Mouse (Mus musculus): Measurements from ENCODE around the gene Cdyl. TPM values are rescaled to one million over a fixed set of nuclear protein-coding genes. Genes with fewer than 3 reads are reported as not detected.

The Cdyl gene
- total and polyA plus RNA-seq, 2 experiments from 2014 or later: 4.2 to 7.8 TPM

DNA sequence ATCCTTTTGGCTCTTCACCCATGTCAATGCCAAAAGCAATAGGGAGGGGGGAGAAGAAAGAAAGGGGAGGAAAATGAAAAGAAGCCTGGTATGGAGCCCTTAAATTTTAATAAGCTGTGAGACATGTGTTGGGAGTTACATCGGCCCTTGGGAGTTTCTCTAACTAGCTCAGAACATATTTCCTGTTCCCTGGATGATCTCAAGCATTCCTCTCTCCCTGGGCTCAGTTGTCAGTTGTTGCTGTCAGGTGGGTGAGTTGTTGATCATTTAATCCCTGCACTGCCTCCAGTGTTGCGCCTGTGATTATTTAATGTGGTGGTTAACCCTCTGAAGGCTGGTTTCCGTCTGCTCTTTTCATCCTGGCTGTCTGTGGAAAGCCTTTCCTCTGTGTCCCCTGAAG is 185.7 kb downstream of the Cdyl start:
- Histone ChIP-seq H3K4me1 (ENCODE audit: insufficient read depth) (no peaks in the 10 kb centered on the region), H3K9ac (no peak overlapping the region), H3K27me3 (ENCODE audit: insufficient read depth, low read length) (no peaks in the 10 kb centered on the region), H3K4me2 (ENCODE audit: low read depth) (no peak overlapping the region), H3K9me3 (ENCODE audit: low read length) (no peaks in the 10 kb centered on the region), H3K4me3 (ENCODE audit: low read depth, low read length) (no peak overlapping the region), H3K36me3 (ENCODE audit: insufficient read depth) (no peaks in the 10 kb centered on the region), H3K27ac (ENCODE audit: low read depth, low read length) (no peak overlapping the region)
- 72% methylated on average over 3 of the region's 3 CpGs for WGBS
- ATAC-seq (no peak), DNase-seq (no peak)
- no peak for TF ChIP-seq CTCF (IDR thresholded peaks at IDR 0.05; ENCODE audit: low read depth)

- no peak overlapping the region for H3K27ac ChIP-seq (ENCODE audit: low read depth, low read length)
- no peak overlapping the region for H3K4me3 ChIP-seq (ENCODE audit: low read depth, low read length)
- no peak for DNase-seq
- WGBS: 78% methylated on average over 3 of the region's 3 CpGs
- no peaks in the 10 kb centered on the region for H3K9me3 ChIP-seq (ENCODE audit: low read length)
- H3K4me2 ChIP-seq (ENCODE audit: low read depth): no peak overlapping the region
- no peaks in the 10 kb centered on the region for H3K36me3 ChIP-seq (ENCODE audit: insufficient read depth)
- no peak for ATAC-seq
- no peak overlapping the region for H3K9ac ChIP-seq
- H3K27me3 ChIP-seq (ENCODE audit: insufficient read depth, low read length): no peaks in the 10 kb centered on the region
- TF ChIP-seq CTCF (IDR thresholded peaks at IDR 0.05; ENCODE audit: low read depth): no peak
- no peaks in the 10 kb centered on the region for H3K4me1 ChIP-seq (ENCODE audit: insufficient read depth)
Measured at GRCm38 (mm10) chr13:35848694-35849093, 189.1 kb downstream of the Cdyl start.

DNA sequence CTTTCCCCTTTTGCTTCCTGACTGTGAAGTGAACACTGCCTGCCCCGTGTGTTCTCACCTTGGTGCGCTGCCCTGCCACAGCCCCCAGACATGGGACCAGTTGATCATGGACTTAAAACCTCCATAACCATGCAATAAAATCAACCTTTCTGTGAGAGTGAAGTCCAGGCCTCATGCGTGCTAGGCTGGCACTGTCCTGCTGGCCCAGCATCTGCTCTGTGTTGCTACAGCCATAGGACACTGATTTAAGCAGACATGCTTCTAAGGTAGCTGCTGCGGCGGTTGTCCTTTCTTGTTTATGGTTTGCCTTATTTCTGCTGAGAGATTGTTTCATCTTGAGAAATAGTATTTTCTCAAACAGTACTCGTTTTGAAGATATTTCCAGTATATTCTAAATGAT is 191.9 kb downstream of the Cdyl start:
- no peaks in the 10 kb centered on the region for H3K27me3 ChIP-seq (ENCODE audit: insufficient read depth, low read length)
- TF ChIP-seq CTCF (IDR thresholded peaks at IDR 0.05; ENCODE audit: low read depth): no peak
- WGBS: 97% methylated on average over 6 of the region's 6 CpGs
- 0 out of 2 replicates have a peak, but pooled peaks cover under 1% of the 10 kb centered on the region for H3K36me3 ChIP-seq (ENCODE audit: insufficient read depth)
- no peaks in the 10 kb centered on the region for H3K4me1 ChIP-seq (ENCODE audit: insufficient read depth)
- no peak overlapping the region for H3K9ac ChIP-seq
- H3K4me2 ChIP-seq (ENCODE audit: low read depth): no peak overlapping the region
- H3K27ac ChIP-seq (ENCODE audit: low read depth, low read length): no peak overlapping the region
- no peak for ATAC-seq
- no peak overlapping the region for H3K4me3 ChIP-seq (ENCODE audit: low read depth, low read length)
- H3K9me3 ChIP-seq (ENCODE audit: low read length): no peaks in the 10 kb centered on the region
- no peak for DNase-seq

GRCm38 (mm10) chr13:35852851-35853575 is 193.4 kb downstream of the Cdyl start:
- H3K36me3 ChIP-seq (ENCODE audit: insufficient read depth): 0 out of 2 replicates have a peak, but pooled peaks cover 4% of the 10 kb centered on the region
- DNase-seq (no peak), ATAC-seq (no peak)
- H3K4me2 ChIP-seq (ENCODE audit: low read depth): no peak overlapping the region
- no peak overlapping the region for H3K27ac ChIP-seq (ENCODE audit: low read depth, low read length)
- no peak for TF ChIP-seq CTCF (IDR thresholded peaks at IDR 0.05; ENCODE audit: low read depth)
- no peaks in the 10 kb centered on the region for H3K27me3 ChIP-seq (ENCODE audit: insufficient read depth, low read length)
- no peak overlapping the region for H3K9ac ChIP-seq
- H3K4me3 ChIP-seq (ENCODE audit: low read depth, low read length): no peak overlapping the region
- whole genome bisulfite sequencing: 69% methylated on average over 2 of the region's 2 CpGs
- H3K4me1 ChIP-seq (ENCODE audit: insufficient read depth): no peaks in the 10 kb centered on the region
- H3K9me3 ChIP-seq (ENCODE audit: low read length): no peaks in the 10 kb centered on the region

DNA sequence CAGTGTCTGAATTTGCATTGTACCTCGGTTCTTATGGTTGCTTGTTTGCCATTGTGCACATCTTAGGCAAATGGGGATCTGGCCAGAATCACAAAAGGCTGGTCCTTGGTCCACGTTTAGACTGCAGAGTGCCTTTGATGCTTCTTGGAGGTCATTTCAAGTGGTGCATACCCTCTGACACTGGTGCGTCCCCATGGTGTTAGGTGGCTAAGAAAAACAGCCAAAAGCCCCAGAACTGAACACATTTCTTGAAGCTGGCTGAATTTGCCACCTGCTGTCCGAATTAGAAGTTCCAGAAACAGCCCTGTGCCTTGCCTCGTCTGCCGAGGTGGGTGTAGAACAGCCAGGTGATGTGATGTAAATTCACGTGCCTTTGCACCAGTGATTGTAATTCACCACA is 197.9 kb downstream of the Cdyl start:
- Histone ChIP-seq H3K4me3 (ENCODE audit: low read depth, low read length) (no peak overlapping the region), H3K9ac (no peak overlapping the region), H3K27ac (ENCODE audit: low read depth, low read length) (no peak overlapping the region), H3K4me1 (ENCODE audit: insufficient read depth) (no peaks in the 10 kb centered on the region), H3K27me3 (ENCODE audit: insufficient read depth, low read length) (no peaks in the 10 kb centered on the region), H3K9me3 (ENCODE audit: low read length) (no peaks in the 10 kb centered on the region), H3K36me3 (ENCODE audit: insufficient read depth) (0 out of 2 replicates have a peak, but pooled peaks cover 4% of the 10 kb centered on the region), H3K4me2 (ENCODE audit: low read depth) (no peak overlapping the region)
- DNase-seq (no peak), ATAC-seq (no peak)
- WGBS: 76% methylated on average over 7 of the region's 7 CpGs
- TF ChIP-seq CTCF (IDR thresholded peaks at IDR 0.05; ENCODE audit: low read depth): no peak

DNA sequence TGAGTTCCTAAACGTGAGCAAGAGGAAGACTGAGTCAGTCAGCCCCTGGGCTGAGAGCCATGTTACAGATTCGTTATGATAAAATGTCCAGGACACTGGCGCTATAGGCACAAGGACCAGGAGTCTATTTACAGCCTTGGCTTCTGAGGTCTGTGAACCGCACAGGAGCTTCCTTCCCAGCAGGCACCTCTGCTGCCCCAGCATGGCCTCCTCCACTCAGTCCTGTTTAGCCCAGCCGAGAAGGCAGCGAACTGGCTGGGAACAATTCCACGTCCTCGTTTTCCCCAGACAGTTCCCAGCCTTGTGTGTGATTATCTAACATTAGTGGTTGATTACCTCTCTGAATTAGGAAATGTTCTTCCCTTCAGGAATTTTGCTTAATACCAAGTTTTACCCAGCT is 201.3 kb downstream of the Cdyl start:
- no peaks in the 10 kb centered on the region for H3K4me1 ChIP-seq (ENCODE audit: insufficient read depth)
- no peaks in the 10 kb centered on the region for H3K9me3 ChIP-seq (ENCODE audit: low read length)
- ATAC-seq (no peak), DNase-seq (no peak)
- H3K36me3 ChIP-seq (ENCODE audit: insufficient read depth): 0 out of 2 replicates have a peak, but pooled peaks cover 4% of the 10 kb centered on the region
- WGBS: 51% methylated on average over 8 of the region's 8 CpGs
- TF ChIP-seq CTCF (IDR thresholded peaks at IDR 0.05; ENCODE audit: low read depth): no peak
- no peak overlapping the region for H3K4me3 ChIP-seq (ENCODE audit: low read depth, low read length)
- H3K9ac ChIP-seq: no peak overlapping the region
- H3K27ac ChIP-seq (ENCODE audit: low read depth, low read length): no peak overlapping the region
- H3K27me3 ChIP-seq (ENCODE audit: insufficient read depth, low read length): no peaks in the 10 kb centered on the region
- no peak overlapping the region for H3K4me2 ChIP-seq (ENCODE audit: low read depth)

DNA sequence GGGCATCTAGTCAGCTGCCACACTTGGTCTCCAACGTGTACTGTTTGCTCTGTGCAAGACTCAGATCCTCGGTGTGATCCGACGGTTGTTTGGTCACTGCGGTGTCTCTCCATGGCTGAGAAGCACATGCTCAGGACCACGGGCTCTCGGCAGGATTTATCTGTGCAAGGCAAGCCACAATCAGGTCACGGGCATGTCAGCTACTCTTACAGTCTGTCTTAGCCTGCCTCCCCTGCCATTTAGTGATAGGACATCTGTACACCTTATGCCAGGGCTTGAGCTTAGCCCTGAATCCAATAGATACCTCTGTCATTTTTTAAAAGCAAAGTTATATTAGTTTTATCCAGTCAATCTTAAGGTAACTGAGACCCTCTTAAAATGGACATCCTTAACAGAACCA is 211.0 kb downstream of the Cdyl start:
- H3K9ac ChIP-seq: no peak overlapping the region
- H3K4me3 ChIP-seq (ENCODE audit: low read depth, low read length): no peak overlapping the region
- no peaks in the 10 kb centered on the region for H3K36me3 ChIP-seq (ENCODE audit: insufficient read depth)
- H3K4me2 ChIP-seq (ENCODE audit: low read depth): no peak overlapping the region
- H3K4me1 ChIP-seq (ENCODE audit: insufficient read depth): no peaks in the 10 kb centered on the region
- ATAC-seq (no peak), DNase-seq (no peak)
- 93% methylated on average over 8 of the region's 8 CpGs for WGBS
- H3K27me3 ChIP-seq (ENCODE audit: insufficient read depth, low read length): no peaks in the 10 kb centered on the region
- H3K9me3 ChIP-seq (ENCODE audit: low read length): no peaks in the 10 kb centered on the region
- H3K27ac ChIP-seq (ENCODE audit: low read depth, low read length): no peak overlapping the region
- TF ChIP-seq CTCF (IDR thresholded peaks at IDR 0.05; ENCODE audit: low read depth): no peak
